Mouse (Mus musculus) heart, embryonic 12.5 days (tissue): ENCODE data around the gene Syne1. TPM values are rescaled to one million over a fixed set of nuclear protein-coding genes. Genes with fewer than 3 reads are reported as not detected.

ENCODE experiments used
- ATAC-seq: fragments of 200-750 bp; cut with Nextera tagmentation; 2 replicates; pipeline ENCODE4 v1.8.0; 2017; ENCODE audit warnings: moderate TSS enrichment, moderate library complexity; ENCODE audit not compliant: insufficient number of reproducible peaks, low FRiP score
- H3K27ac ChIP-seq: fragments of 300-500 bp; sonication (generic); 2 replicates; pipeline ENCODE4 v1.5.1; 2016; ENCODE audit warnings: mild to moderate bottlenecking, moderate library complexity; ENCODE audit not compliant: poor library complexity, severe bottlenecking
- H3K27me3 ChIP-seq: fragments of 300-500 bp; sonication (generic); replicated peaks from 2 replicates; pipeline ENCODE4 v1.6.1; 2016; ENCODE audit warnings: mild to moderate bottlenecking, moderate library complexity
- H3K36me3 ChIP-seq: fragments of 300-500 bp; sonication (generic); 2 replicates; pipeline ENCODE4 v1.6.1; 2016; ENCODE audit warnings: mild to moderate bottlenecking, moderate library complexity
- H3K4me1 ChIP-seq: fragments of 300-500 bp; sonication (generic); replicated peaks from 2 replicates; pipeline ENCODE4 v1.6.1; 2016; ENCODE audit warnings: mild to moderate bottlenecking
- H3K4me2 ChIP-seq: fragments of 300-500 bp; sonication (generic); 2 replicates; pipeline ENCODE4 v1.6.1; 2016; ENCODE audit warnings: mild to moderate bottlenecking, moderate library complexity
- H3K4me3 ChIP-seq: fragments of 300-500 bp; sonication (generic); 2 replicates; pipeline ENCODE4 v1.5.1; 2016; ENCODE audit warnings: mild to moderate bottlenecking
- H3K9ac ChIP-seq: fragments of 300-500 bp; sonication (generic); 2 replicates; pipeline ENCODE4 v1.6.1; 2016; ENCODE audit warnings: mild to moderate bottlenecking, moderate library complexity
- H3K9me3 ChIP-seq: fragments of 300-500 bp; sonication (generic); replicated peaks from 2 replicates; pipeline ENCODE4 v1.6.1; 2016; ENCODE audit warnings: mild to moderate bottlenecking, moderate library complexity
- whole genome bisulfite sequencing: fragments of 180-500 bp; shearing (Covaris S2); methylation state at CpG from one replicate; pipeline ENCODE4 v1.1.7; 2016; 5-methylcytosine and 5-hydroxymethylcytosine counted together
- polyA plus RNA-seq: library from polyadenylated mRNA; unstranded; fragments of >200 nt; fragmentation: Nextera tagmentation; extraction: Ambion mirVana; gene quantifications from 2 replicates; pipeline ENCODE4 v1.2.1, GENCODE M21; 2016

Gene Syne1
- polyA plus RNA-seq, 1 experiment from 2014 or later = 18.0 TPM

DNA sequence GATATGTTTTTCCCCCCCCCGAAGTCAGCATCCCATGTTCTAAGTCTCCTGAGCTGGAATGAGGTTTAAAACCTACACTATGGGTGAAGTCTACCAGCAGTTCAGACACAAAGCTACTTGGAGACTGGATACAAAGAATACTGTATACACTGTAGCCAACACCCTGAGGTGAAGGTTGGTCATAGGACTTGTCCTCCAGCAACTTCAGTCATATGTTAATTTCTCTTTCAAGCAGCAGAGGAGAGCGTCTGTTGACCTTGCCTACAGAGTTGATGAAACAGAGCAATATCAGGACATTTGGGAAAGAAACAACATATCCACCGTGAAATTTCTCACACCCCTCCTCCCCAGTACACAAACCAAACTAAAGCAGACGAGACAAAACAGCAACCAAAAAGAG is 9.2 kb upstream of the Syne1 start:
- Histone ChIP-seq H3K27me3 (no peaks in the 10 kb centered on the region), H3K27ac (no peak overlapping the region), H3K9ac (no peak overlapping the region), H3K4me3 (no peak overlapping the region), H3K4me2 (no peak overlapping the region), H3K9me3 (no peaks in the 10 kb centered on the region), H3K4me1 (no peaks in the 10 kb centered on the region), H3K36me3 (no peaks in the 10 kb centered on the region)
- no peak for ATAC-seq
- 72% methylated on average over 4 of the region's 4 CpGs for WGBS

DNA sequence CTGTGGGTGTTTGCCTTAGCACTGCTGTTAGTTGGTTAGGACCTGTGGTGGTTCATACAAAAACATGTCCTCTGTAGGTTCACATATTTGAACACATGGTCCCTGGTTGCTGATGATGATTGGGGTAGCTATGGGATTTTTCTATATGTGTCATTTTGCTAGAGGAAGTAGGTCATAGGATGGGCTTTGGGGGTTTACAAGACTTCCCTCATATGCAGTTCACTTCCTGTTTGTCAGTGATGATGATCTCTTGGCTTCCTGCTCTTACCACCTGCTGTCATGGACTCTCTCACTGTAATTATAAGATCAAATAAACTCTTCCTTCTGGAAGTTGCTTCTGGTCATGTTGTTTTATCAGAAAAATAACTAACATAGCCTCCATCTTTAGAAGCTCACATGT is 7.5 kb upstream of the Syne1 start:
- Histone ChIP-seq H3K4me1 (no peaks in the 10 kb centered on the region), H3K27me3 (no peaks in the 10 kb centered on the region), H3K9me3 (no peaks in the 10 kb centered on the region), H3K4me2 (no peak overlapping the region), H3K4me3 (no peak overlapping the region), H3K27ac (no peak overlapping the region), H3K36me3 (no peaks in the 10 kb centered on the region), H3K9ac (no peak overlapping the region)
- no peak for ATAC-seq

DNA sequence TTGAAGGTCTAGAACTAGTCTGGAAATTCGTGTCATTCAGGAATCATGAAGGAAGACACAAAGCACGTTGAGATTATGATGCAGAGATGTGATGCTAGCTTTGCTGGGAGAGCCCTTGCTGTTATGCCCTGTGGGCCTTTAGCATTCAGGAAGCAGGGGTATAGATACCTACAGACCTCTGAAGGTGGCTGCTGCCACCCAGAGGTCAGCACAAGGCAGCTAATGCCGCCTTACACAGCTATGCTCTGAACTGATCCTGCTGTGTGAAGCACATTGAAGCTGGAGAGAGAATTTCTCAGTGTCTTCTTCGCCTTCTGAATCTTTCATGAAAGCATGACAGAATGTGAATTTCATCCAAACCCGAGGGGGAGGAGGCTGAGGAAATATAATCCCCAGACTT is 3.7 kb upstream of the Syne1 start:
- Histone ChIP-seq H3K27me3 (no peaks in the 10 kb centered on the region), H3K4me1 (peaks cover 8% of the 10 kb centered on the region), H3K4me2 (no peak overlapping the region), H3K4me3 (no peak overlapping the region), H3K9me3 (no peaks in the 10 kb centered on the region), H3K27ac (no peak overlapping the region), H3K36me3 (no peaks in the 10 kb centered on the region), H3K9ac (no peak overlapping the region)
- WGBS = 22% methylated on average over 5 of the region's 5 CpGs
- no peak for ATAC-seq

DNA sequence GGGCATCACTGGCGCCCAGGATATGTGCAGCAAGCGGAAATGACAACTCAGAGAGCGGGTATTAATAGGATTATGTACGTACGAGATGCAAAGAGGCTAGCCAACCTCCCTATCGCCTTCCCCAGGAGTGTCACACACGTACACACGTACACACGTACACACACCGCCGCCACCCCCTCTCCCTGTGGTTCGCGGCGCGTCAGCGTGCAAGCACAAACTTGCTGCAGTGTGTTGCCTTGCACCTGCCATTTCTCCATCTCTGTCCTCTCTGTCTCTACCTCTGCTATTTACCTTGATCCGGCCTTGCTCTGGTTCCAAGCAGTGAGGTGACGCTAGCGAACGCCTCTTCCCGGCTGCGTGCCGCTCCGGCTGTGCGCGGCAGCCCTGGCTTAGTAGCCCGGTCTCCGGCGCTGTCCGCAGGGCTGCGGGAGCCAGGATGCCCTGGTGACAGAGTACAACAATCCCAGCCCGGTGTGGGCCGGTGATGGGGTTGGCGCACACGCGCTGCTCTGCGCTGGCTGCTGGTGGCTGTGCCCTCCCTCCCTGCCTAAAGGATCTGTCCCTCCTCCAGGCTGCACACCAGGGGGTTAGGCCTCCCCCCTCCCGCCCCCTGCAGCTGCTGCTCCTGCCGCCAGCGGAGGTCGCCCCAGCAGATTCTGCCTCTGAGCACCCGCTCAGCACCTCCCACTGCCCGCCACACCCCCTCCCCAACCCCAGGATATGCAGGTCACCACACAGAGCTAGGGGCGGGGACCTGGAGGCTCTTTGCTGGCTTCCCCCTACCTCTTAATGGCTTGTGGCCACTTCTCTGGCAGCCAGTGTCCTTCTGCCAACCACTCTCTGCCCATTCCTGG is 887 bp downstream of the Syne1 start:
- no peak overlapping the region for H3K27ac ChIP-seq
- H3K36me3 ChIP-seq = no peaks in the 10 kb centered on the region
- WGBS = 1% methylated on average over 42 of the region's 44 CpGs
- no peaks in the 10 kb centered on the region for H3K9me3 ChIP-seq
- H3K4me1 ChIP-seq = peaks cover 12% of the 10 kb centered on the region
- H3K27me3 ChIP-seq = peaks cover 4% of the 10 kb centered on the region; the same call in 1 of the 2 replicates
- H3K9ac ChIP-seq = peak overlapping the region; percentile 53
- H3K4me2 ChIP-seq = peak overlapping the region; percentile 99
- peak overlapping the region; percentile 55 for H3K4me3 ChIP-seq
- peak; percentile 78 for ATAC-seq

DNA sequence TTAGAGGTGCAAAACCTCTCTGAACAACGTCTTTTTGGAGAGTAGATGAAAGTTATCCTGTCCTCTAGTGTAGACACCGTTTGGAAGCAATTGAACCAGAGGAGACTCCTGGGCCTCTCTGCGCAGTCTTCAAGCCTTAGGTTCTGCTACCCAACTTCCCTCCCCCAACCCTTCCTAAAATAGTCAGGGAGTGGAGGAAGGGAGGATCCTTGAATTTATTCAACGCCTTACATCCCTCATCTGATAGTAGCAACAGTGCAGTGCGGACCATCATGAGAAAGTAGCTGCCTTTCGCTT is 1.5 kb downstream of the Syne1 start:
- Histone ChIP-seq H3K9ac (peak overlapping the region; percentile 53; the same call in 1 of the 2 replicates), H3K27me3 (peaks cover 4% of the 10 kb centered on the region; the same call in 1 of the 2 replicates), H3K4me1 (peaks cover 12% of the 10 kb centered on the region), H3K27ac (no peak overlapping the region), H3K36me3 (no peaks in the 10 kb centered on the region), H3K4me3 (peak overlapping the region; percentile 55), H3K9me3 (no peaks in the 10 kb centered on the region), H3K4me2 (peak overlapping the region; percentile 99)
- ATAC-seq = no peak
- WGBS = 8% methylated on average over 6 of the region's 6 CpGs

DNA sequence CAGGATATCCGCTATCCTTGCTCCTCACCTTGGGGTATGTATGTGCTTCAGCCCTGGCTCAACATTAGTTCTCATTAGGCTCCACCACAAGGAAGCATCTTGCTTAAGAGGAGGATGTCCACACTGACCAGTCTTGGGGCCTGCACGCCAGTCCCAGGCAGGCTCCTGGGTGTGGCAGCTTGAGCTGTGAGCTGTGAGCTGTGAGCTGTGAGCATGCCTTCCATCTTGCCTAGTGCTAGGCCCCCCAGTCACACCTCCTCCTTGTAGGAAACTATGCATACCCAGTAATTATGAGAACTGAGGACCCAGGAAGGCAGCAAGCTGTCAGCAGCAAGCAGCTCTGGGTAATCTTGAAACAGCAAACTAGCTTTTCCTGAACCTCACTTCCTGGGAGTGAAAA is 2.6 kb downstream of the Syne1 start:
- Histone ChIP-seq H3K27ac (no peak overlapping the region), H3K4me3 (no peak overlapping the region), H3K4me1 (peaks cover 12% of the 10 kb centered on the region), H3K9me3 (no peaks in the 10 kb centered on the region), H3K36me3 (no peaks in the 10 kb centered on the region), H3K4me2 (no peak overlapping the region), H3K9ac (no peak overlapping the region), H3K27me3 (peaks cover 4% of the 10 kb centered on the region; the same call in 1 of the 2 replicates)
- WGBS = 69% methylated on average over 2 of the region's 2 CpGs
- ATAC-seq = no peak

DNA sequence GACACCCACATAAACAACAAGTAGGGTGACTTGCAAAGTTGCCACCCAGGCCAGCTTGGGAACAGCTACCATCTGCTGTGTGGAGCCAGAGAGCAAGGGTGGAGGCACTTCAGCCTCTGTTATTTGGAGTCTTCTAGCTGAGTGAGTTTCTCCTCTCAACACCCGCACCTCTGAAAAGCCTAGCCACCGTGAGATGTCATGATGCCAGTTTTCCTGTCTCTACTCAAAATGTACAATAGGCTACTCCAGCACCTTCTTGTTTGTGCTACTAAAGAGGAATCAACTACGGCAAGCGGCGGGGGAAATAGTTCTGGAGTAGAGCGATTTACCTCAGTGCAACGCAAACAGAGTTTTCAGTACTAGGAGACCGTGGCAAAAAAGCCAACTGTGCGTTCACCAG is 3.5 kb downstream of the Syne1 start:
- H3K4me1 ChIP-seq = peaks cover 12% of the 10 kb centered on the region
- H3K4me3 ChIP-seq = no peak overlapping the region
- H3K36me3 ChIP-seq = no peaks in the 10 kb centered on the region
- no peak overlapping the region for H3K4me2 ChIP-seq
- ATAC-seq = no peak
- peaks cover 4% of the 10 kb centered on the region; the same call in 1 of the 2 replicates for H3K27me3 ChIP-seq
- H3K9ac ChIP-seq = no peak overlapping the region
- 86% methylated on average over 9 of the region's 9 CpGs for WGBS
- H3K9me3 ChIP-seq = no peaks in the 10 kb centered on the region
- H3K27ac ChIP-seq = no peak overlapping the region

DNA sequence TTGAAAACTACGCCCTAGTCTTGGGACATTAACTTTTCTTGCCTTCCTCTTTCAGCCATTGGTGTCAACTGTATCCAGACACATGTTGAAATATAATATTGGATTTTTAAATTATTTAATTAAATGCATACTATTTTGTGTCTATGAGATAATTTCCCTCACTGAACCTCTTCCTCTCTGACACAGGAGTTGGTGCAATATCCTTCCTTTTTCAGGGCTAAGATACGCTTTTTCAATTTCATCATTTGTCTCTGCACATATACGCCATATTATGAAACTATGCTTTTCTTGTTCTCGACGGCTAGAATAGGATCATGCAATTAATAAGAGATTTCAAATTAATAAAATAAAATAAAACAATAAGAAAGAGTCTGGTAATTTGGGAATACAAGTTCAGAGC is 4.9 kb downstream of the Syne1 start:
- Histone ChIP-seq H3K4me2 (no peak overlapping the region), H3K27me3 (peaks cover 4% of the 10 kb centered on the region; the same call in 1 of the 2 replicates), H3K9ac (no peak overlapping the region), H3K4me1 (peaks cover 12% of the 10 kb centered on the region), H3K27ac (no peak overlapping the region), H3K4me3 (no peak overlapping the region), H3K36me3 (no peaks in the 10 kb centered on the region), H3K9me3 (no peaks in the 10 kb centered on the region)
- no peak for ATAC-seq
- WGBS = 84% methylated on average over 5 of the region's 5 CpGs

DNA sequence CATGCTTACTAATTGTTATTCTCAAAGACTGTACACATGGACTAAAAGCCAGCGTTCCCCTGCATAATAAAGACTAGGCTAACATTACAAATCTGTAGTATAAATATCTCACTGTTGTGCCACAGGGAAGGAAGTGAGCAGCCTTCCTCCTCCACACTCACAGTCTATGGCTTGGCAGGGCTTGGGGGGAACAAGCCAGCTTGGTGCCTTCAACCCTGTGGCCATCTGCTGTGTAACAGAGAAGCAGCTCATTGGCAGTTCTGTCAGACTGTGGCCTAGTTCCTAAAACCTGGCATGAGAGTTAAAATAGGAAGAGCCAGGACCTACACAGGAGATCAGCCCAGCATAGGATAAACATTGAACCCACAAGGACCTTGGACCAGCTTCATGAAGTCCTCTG is 23.0 kb downstream of the Syne1 start:
- no peak overlapping the region for H3K9ac ChIP-seq
- H3K4me2 ChIP-seq = no peak overlapping the region
- H3K4me1 ChIP-seq = no peaks in the 10 kb centered on the region
- H3K27ac ChIP-seq = no peak overlapping the region
- H3K27me3 ChIP-seq = no peaks in the 10 kb centered on the region
- no peaks in the 10 kb centered on the region for H3K36me3 ChIP-seq
- H3K4me3 ChIP-seq = no peak overlapping the region
- no peak for ATAC-seq
- 80% methylated on average over 1 of the region's 1 CpGs for WGBS
- H3K9me3 ChIP-seq = no peaks in the 10 kb centered on the region

DNA sequence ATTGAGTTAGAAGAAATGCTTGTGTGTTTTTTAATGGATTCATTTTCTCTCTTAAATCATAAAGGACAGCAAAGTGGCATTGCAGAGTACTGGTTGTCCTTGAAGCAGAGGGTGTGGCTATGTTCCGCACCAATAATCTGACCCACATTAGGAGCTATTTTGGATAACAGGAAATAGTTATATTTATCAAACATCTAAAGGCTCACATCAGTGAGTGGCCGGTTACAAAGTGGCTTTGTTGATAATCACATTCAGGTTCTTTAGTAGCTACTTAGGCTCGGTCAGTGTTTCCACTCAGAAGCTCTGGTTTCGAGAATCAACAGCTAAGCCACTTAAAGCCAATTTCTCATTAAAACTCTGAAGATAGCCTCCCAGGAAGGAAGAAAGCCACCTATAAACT is 23.6 kb downstream of the Syne1 start:
- 24% methylated on average over 4 of the region's 4 CpGs for WGBS
- no peak overlapping the region for H3K4me2 ChIP-seq
- no peaks in the 10 kb centered on the region for H3K36me3 ChIP-seq
- ATAC-seq = no peak
- no peaks in the 10 kb centered on the region for H3K27me3 ChIP-seq
- no peaks in the 10 kb centered on the region for H3K4me1 ChIP-seq
- H3K4me3 ChIP-seq = no peak overlapping the region
- no peaks in the 10 kb centered on the region for H3K9me3 ChIP-seq
- no peak overlapping the region for H3K27ac ChIP-seq
- no peak overlapping the region for H3K9ac ChIP-seq

DNA sequence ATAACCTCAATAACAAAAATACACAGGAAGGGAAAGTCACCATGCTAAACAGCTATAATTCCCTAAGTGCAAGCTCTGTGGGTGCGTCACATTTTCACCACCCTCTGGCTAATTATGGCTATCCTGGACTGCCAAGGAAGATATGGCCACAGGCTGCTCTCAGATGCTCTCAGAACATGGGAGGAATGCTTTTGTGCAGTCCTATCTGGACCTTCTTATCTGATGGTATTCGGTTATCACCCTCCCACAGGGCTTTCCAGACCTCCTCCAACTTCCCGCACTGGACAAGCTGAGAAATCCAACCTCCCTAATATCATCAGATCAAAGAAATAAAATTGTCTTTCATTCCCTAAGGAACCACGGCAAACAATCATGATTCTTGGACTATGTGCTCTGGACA is 28.4 kb downstream of the Syne1 start:
- H3K9me3 ChIP-seq = no peaks in the 10 kb centered on the region
- ATAC-seq = no peak
- WGBS = 42% methylated on average over 4 of the region's 4 CpGs
- no peaks in the 10 kb centered on the region for H3K36me3 ChIP-seq
- H3K27me3 ChIP-seq = no peaks in the 10 kb centered on the region
- no peak overlapping the region for H3K9ac ChIP-seq
- no peak overlapping the region for H3K27ac ChIP-seq
- H3K4me1 ChIP-seq = no peaks in the 10 kb centered on the region
- no peak overlapping the region for H3K4me2 ChIP-seq
- H3K4me3 ChIP-seq = no peak overlapping the region

DNA sequence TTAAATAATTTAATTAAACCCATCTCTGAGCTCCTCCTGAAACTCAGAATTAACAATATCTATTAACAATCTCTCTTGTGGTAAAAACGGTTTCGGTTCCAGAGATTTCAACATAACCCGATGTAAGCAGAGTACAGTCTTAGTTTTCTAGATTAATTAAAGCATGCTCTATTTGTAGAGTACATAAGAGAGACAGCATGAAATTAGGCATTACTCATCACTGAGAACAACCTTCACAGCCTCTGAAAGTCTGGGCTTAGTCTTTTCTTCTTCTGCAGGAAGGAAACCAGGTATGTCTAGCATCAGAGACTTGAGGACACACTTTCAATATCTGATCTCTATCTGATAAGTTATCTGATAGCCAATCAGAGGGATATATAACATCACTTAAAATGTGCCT is 29.0 kb downstream of the Syne1 start:
- WGBS = 86% methylated on average over 3 of the region's 3 CpGs
- Histone ChIP-seq H3K36me3 (no peaks in the 10 kb centered on the region), H3K4me1 (no peaks in the 10 kb centered on the region), H3K27ac (no peak overlapping the region), H3K9ac (no peak overlapping the region), H3K4me3 (no peak overlapping the region), H3K4me2 (no peak overlapping the region), H3K27me3 (no peaks in the 10 kb centered on the region), H3K9me3 (no peaks in the 10 kb centered on the region)
- no peak for ATAC-seq
